Mouse (Mus musculus) forebrain, embryonic 12.5 days (tissue): ENCODE measurements at regions not wholly inside any gene's neighbourhood (a gene's known extent, or its start where the extent isn't known, plus 50 kb on each side); places are given as distances from the start of the nearest gene placed in this dataset.

Source experiments
- ATAC-seq: fragments of 200-750 bp; cut with Nextera tagmentation; 2 replicates; pipeline ENCODE4 v1.8.0; 2017; ENCODE audit warnings: moderate TSS enrichment; ENCODE audit not compliant: low FRiP score
- H3K27ac ChIP-seq: fragments of 300-500 bp; sonication (generic); 2 replicates; pipeline ENCODE4 v1.5.1; 2016; ENCODE audit warnings: mild to moderate bottlenecking
- H3K27me3 ChIP-seq: fragments of 300-500 bp; sonication (generic); 2 replicates; pipeline ENCODE4 v1.6.1; 2016; ENCODE audit warnings: mild to moderate bottlenecking
- H3K36me3 ChIP-seq: fragments of 300-500 bp; sonication (generic); replicated peaks from 2 replicates; pipeline ENCODE4 v1.6.1; 2016; ENCODE audit warnings: mild to moderate bottlenecking
- H3K4me1 ChIP-seq: fragments of 300-500 bp; sonication (generic); 2 replicates; pipeline ENCODE4 v1.6.1; 2016
- H3K4me2 ChIP-seq: fragments of 300-500 bp; sonication (generic); 2 replicates; pipeline ENCODE4 v1.6.1; 2016; ENCODE audit warnings: mild to moderate bottlenecking, moderate library complexity
- H3K4me3 ChIP-seq: fragments of 300-500 bp; sonication (generic); replicated peaks from 2 replicates; pipeline ENCODE4 v1.5.1; 2016; ENCODE audit warnings: mild to moderate bottlenecking
- H3K9ac ChIP-seq: fragments of 300-500 bp; sonication (generic); 2 replicates; pipeline ENCODE4 v1.6.1; 2016; ENCODE audit warnings: mild to moderate bottlenecking
- H3K9me3 ChIP-seq: fragments of 300-500 bp; sonication (generic); 2 replicates; pipeline ENCODE4 v1.6.1; 2016
- WGBS: fragments of 180-500 bp; shearing (Covaris S2); methylation state at CpG from one replicate; pipeline ENCODE4 v1.1.7; 2016; 5-methylcytosine and 5-hydroxymethylcytosine counted together

DNA sequence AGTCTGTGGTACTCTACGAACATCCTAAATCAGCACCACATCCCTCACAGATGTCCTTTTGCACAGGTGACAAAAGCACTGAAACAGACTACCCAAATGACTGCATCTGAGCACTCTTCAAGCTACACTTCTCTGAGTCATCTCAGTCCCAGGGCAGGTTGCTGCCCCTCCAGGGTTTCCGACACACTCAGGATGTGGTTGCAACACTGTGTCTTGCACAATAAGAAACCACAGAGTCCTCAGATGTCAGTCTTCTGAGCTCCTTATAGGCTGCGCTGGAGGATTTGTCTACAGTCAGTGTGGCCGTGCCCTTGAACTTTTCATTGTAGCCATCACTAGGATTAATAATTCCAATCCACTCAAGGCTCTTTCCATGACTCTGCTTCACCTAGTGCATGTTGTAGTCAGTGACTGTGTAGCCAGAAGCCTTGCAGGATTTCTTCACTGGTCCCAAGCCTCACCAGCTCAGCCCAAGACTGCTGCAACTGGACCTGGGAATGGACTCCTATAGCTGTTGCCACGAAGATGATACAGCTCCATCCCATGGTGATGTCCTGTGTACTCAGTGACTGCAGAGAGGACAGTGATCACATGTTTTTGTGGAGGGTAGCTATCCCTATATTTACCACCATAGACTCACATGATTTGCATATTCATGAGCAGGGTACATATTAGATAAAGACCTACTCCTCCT is 1103.3 kb upstream of the Tenm3 start:
- Histone ChIP-seq H3K27ac (no peak overlapping the region), H3K9ac (no peak overlapping the region), H3K36me3 (no peaks in the 10 kb centered on the region), H3K9me3 (no peaks in the 10 kb centered on the region), H3K4me3 (no peak overlapping the region), H3K27me3 (no peaks in the 10 kb centered on the region), H3K4me2 (no peak overlapping the region), H3K4me1 (no peaks in the 10 kb centered on the region)
- 92% methylated on average over 5 of the region's 5 CpGs for WGBS
- 0 out of 2 replicates have a peak, but pooled peaks have one; percentile 20 for ATAC-seq

DNA sequence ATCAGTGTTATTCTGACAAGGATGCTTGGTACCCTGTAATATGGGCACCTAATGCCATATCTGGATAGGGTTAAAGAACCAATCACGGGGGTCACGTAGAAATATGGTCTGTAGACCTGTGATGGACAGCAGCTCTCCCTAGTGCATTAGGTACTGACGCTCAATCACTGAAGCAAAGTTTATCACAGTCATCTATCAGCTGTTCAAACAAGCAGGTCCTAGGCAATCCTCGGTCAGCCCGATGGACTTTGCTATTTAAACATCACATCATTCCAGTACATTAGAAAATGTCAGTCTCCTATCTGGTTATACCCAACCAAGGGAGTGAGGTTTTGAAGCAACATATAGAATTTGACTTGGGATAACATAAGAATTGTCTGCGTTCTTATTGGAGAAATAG is 1088.4 kb upstream of the Tenm3 start:
- no peaks in the 10 kb centered on the region for H3K4me1 ChIP-seq

DNA sequence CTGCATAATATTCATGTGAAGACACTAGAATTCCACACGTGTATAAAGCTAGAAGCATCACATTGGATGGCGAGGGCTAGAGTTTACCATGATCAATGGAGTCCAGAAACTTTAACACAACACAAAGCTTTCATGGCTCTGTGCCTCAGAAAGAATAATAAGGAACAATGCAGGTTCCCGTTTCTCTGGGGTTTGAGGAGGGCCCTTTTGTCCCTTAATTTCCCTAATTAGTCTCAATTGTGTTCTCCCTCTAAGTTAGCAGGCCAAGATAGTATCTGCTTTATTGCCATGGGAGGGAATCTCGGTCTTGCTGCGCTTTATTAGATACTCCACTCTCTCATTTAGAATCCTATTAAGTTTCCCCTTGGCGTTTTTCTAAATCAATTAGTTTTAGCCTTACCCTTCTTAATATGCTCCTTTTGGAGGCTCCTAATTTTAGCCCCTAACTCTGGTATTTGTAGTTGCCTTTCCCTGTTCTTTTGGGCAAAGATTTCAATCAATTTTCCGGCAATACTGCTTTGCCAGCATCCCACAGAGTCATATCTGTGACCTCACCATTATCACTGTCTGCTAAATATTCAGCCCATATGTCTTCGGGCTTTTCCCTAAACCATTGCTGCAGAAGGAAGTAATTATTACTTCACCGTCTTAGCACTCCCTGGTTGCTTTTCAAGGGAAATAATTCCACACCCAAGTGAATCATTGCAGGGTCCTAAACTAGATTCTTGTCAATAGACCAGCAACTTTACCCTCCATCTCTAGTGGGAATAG is 1082.8 kb upstream of the Tenm3 start:
- Histone ChIP-seq H3K36me3 (no peaks in the 10 kb centered on the region), H3K4me3 (no peak overlapping the region), H3K27me3 (no peaks in the 10 kb centered on the region), H3K4me2 (no peak overlapping the region), H3K27ac (no peak overlapping the region), H3K9ac (no peak overlapping the region), H3K4me1 (peaks cover 10% of the 10 kb centered on the region), H3K9me3 (no peaks in the 10 kb centered on the region)
- 7% methylated on average over 9 of the region's 9 CpGs for WGBS
- ATAC-seq = 0 out of 2 replicates have a peak, but pooled peaks have one; percentile 46

More for the DNA sequence above, 1088.4 kb upstream of the Tenm3 start:
- Histone ChIP-seq H3K4me3 (no peak overlapping the region), H3K9ac (no peak overlapping the region), H3K27ac (no peak overlapping the region), H3K36me3 (no peaks in the 10 kb centered on the region), H3K27me3 (no peaks in the 10 kb centered on the region), H3K9me3 (no peaks in the 10 kb centered on the region), H3K4me2 (no peak overlapping the region)
- 91% methylated on average over 6 of the region's 6 CpGs for WGBS
- no peak for ATAC-seq

DNA sequence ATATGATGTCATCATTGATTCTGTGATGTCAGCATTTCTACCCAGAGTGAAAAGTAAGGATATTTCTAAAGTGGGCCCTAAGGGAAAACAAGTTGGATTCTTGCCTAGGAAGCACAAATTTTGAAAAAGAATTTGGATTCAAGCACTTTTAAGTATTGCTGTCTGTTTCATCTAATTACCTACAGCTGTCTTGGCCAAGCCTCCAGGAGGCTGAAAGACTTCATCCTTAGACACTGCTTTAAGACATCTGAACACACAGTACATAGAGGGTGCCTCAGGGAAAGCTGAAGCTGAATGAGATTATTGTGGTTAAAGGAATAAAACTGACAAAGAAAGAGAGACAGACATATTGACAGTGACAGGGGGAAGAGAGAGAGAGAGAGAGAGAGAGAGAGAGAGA is 1061.3 kb upstream of the Tenm3 start:
- no peak for ATAC-seq

DNA sequence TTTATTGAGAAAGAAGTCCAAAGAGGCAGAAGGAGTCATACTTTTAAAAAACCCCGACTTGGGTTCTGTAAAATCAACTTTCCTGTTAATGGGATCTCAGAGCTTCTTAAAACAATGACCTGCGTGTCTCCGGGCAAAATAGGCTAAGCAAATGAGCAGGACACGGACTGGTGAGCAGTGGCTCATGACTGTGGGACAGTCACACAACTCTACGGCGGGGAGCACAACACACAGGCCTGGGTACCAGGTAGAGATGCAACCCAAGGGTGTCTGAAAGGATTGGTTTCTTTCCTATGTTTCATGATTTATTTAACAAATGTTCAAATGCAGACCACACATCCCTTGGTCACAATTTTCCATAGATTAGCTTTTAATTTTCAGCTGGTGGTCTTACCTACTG is 1058.3 kb upstream of the Tenm3 start:
- H3K27ac ChIP-seq = no peak overlapping the region
- no peak overlapping the region for H3K4me2 ChIP-seq
- H3K4me1 ChIP-seq = peaks cover 9% of the 10 kb centered on the region
- no peak for ATAC-seq
- no peak overlapping the region for H3K4me3 ChIP-seq
- 21% methylated on average over 6 of the region's 6 CpGs for WGBS
- H3K27me3 ChIP-seq = no peaks in the 10 kb centered on the region
- no peaks in the 10 kb centered on the region for H3K9me3 ChIP-seq
- H3K9ac ChIP-seq = no peak overlapping the region
- no peaks in the 10 kb centered on the region for H3K36me3 ChIP-seq

More for the DNA sequence above, 1061.3 kb upstream of the Tenm3 start:
- Histone ChIP-seq H3K4me3 (no peak overlapping the region), H3K4me1 (peaks cover 9% of the 10 kb centered on the region), H3K27ac (no peak overlapping the region), H3K9me3 (no peaks in the 10 kb centered on the region), H3K9ac (no peak overlapping the region), H3K27me3 (no peaks in the 10 kb centered on the region), H3K36me3 (no peaks in the 10 kb centered on the region), H3K4me2 (no peak overlapping the region)

DNA sequence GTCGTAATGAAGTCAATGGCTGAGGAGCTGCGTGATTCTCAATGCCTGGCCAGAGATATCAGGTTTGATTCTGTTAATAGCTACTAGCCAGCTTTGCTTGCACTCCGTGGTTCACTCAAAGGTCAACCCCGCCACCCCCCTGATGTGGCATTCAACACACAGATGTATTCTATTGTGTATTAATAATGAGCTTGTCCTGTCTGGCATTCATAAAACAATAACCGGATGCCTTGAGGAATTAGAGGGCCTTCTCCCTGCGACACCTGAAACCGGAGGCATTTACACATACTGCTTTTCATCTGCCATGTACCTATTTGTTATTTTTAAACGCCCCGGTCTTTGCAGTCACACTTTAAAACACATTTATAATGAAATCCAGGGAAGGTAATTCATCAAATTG is 1057.8 kb upstream of the Tenm3 start:
- H3K27me3 ChIP-seq = no peaks in the 10 kb centered on the region
- whole genome bisulfite sequencing = 7% methylated on average over 9 of the region's 9 CpGs
- no peak overlapping the region for H3K4me3 ChIP-seq
- H3K9ac ChIP-seq = no peak overlapping the region
- no peaks in the 10 kb centered on the region for H3K36me3 ChIP-seq
- ATAC-seq = no peak
- H3K9me3 ChIP-seq = no peaks in the 10 kb centered on the region
- peaks cover 9% of the 10 kb centered on the region for H3K4me1 ChIP-seq
- H3K4me2 ChIP-seq = peak overlapping the region; percentile 21; the same call in 1 of the 2 replicates
- H3K27ac ChIP-seq = no peak overlapping the region
